Mouse (Mus musculus) induced T-regulatory cell, adult 2 months (primary cell): ENCODE data around the gene Ube2t.

ENCODE experiments used
- DNase-seq: peaks from one replicate; pipeline ENCODE4 v3.0.0-alpha.2; 2012; ENCODE audit warnings: low read depth

Ube2t gene

DNA sequence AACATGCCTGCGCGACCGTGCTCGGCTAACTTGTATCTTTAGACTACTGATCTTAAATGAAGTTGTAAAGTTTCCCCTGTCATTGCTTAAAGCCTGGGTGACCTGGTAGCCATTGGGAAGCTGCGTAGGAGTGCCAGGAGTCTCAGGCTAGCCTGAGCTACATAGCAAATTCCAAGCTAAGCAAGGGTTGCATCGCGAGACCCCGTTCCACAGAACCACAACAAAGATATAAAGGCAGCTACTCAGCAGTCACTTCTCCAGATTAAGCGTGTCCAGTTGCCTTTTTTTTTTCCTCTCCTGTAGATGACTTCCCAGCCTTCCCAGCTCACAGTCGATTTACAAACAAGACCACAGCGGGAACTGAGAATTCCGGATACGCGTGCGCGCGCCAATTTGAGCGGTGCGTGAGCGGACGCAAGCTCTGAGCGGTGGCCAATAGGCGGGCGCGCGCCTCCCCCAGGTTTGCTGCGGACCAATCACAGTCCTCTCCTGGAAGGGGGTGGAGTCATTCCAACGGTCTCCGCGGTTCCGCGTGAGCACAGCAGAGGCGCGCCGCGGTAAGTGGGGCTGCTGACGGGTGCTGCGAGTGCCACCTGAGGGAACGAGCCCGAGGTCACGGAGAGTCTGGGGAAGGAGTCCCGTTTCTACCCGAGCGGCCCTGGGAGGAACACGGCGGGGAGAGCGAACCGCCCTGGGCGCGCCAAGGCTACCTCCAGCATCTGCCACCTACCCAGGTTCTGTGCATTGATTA, at the start of gene Ube2t:
Gene Ube2t (plus strand): TSS at position 513 of the 751 bp plus-strand sequence.
- peak; percentile 97 for DNase-seq

DNA sequence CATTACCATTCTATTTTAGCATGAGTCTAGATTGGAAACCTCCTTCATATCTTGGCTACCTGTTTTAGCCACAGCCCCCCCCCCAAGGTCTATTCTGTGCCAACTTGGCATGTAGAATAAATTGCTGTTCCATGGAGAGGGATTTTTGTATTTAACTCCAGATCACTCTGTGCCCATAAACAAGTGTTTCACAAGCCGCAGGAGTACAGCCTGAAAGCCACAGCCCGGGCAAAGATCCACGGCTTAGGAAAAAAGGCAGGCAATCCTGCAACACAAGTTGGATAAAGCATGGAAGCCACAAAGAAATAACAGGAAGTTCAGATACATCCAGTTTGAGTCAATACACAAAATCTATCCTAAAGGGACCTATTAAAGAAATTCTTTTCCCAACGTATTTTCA, 48.8 kb upstream of the Ube2t start:
- DNase-seq = no peak

DNA sequence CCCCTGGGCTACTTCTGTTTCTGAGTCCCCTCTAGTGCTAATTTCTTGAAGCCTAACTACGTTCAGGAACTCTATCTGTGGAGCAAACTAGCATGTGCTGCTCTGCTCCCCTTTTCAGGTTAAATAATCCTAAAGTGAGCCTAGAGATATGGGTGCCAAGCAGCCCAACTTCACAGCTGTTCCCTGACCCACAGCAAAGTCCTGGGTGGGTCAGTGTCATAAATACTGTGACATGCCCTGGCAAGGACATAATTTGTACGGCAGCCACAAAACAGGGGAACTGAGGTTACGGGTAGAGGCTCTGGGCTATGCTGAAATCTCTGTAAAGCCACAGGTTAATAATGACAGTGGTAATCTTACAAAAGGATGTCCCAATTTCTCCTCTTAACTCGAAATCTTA, 46.9 kb upstream of the Ube2t start:
- DNase-seq = no peak

DNA sequence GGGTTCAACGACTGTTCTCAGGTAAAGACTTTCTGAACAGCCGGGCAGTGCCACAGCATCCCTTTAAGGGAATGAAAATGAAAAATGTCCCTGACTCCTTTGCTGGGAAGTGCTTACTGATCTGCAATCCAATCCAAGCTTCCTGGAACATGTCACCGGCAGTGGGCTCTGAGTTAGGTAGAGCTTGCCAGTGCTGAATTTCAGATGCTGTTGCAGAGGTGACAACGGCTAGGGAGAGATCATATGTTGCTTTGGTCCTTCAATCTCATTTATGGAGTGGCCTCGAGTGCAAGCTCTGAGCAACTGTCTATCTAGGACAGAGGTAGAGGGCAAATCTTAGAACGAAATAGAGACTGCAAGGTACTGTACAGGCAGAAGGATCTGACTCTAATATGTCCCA, 43.4 kb upstream of the Ube2t start:
- no peak for DNase-seq

DNA sequence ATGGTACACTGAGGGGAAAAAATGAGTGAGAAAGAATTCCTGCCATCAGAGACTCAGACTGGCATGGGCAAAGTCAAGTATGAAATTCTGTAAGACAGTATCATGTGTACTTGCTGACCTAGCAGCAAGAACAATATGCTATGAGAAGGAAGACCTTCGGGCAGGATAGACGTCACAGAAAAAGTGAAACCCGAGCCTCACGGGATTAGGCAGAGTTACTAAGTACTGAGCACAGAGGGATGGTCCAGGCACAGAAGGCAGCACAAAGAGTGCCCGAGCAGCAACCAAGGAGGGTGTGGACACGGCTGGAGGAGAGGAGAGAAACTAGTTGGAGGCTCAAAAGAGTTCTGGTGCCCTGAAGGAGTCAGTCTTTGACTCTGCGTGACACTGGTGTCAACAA, 29.9 kb upstream of the Ube2t start:
- no peak for DNase-seq

DNA sequence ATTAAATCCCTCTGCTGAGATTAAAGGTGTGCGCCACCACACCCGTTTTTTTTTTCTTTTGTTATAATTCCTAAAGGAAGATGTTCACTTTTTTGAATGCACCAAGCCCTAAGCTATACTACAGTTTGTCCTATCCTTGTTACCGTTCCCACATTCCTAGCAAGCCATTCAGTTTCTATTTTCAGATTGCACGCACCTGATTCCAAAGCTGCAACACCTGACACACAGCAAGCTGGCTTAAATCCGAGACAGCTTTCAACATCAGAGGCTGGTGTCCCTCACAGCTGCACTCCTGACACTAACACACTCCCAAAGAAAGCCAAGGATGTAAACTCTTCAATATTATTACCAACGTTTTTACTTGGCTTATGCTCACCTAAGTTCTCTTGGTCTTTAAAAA, 26.0 kb upstream of the Ube2t start:
- DNase-seq = no peak

DNA sequence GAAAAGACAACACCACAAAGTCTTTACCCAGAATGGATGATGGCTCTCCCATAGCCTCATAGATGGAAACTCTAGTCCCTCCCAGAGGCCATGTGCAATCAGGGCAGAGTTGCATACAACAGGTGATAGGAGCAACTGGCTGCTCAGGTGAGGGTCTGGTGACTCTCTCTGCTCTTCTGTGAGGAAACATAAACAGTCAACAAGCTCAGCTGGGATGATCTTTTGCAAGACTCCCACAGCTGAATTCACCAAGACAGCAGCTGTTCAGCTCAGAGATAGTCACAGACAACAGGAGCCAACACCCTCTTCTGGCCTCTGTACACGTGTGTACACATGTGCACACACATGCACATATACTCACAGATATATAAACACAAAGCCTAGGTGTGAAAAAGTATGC, 24.1 kb upstream of the Ube2t start:
- DNase-seq = no peak

DNA sequence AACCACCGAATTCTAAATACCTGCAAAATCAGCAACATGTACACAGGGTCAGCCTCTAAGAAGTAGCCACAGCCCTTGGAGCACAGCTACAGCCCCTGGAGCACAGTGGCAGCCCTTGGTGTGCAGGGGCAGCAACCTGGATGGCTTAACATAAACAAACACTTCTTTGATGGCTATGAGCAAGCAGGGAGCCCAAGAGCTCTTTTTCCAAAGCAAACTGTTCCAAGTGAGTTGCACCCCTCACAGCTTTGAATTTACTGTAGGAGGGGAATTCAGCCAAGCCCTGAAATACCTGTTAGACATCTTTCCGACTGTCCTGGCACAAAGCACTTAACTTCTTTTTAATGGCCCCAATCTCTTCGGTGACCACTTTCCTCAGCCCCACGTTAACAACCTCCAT, 21.5 kb upstream of the Ube2t start:
- no peak for DNase-seq

DNA sequence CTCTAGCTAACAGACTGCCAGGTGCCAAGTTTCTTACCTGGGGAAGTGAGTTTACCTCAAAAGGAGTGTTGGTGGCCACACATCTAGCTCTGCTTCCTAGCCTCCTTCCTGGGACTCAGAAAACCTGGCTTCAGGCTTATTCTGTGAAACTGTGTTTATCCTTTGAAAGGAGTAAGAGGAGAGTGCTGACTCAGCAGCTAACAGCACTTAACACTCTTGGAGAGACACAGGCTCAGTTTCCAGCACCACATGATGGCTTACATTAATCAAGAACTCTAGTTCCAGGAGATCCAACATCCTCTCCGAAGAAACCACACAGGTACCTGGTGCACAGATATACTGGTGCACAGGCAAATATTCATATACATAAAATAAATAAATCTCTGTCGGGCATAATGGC, 19.5 kb upstream of the Ube2t start:
- no peak for DNase-seq

DNA sequence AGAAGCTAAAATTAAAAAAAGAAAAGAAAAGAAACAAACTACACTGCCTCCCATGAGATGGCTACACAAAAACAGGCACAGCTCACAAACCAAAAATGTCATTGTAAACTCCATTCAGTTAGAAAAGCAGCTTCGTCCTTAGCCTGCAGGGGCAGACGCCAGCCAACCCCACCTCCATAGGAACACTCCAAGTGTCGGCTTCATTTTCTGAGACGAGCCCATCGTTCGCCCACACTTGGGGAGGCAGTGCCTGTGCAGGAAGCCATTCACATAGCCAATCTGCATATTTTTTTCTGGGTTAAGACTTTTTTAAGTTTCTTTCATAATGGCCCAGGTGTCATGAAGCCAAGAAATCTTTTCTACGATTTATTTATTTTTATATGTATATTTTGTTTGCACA, 14.8 kb upstream of the Ube2t start:
- DNase-seq = no peak

DNA sequence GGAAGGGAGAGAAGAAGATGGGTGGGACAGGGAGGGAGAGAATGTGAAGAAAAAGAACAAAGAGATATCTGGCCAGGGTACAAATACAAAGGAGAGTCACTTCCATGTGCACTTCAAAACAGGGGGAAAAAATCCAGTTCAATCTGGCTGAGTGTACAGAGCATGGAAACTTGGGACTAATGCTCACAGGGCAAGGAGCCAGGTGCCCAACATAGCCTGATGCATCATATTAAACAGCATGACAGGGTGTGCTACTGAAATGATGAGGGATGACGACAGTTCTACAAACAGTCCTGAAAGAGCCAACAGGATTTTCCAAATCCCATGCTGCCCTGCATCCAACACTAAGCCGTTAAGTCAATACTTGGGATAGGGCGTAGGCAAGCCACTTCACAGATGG, 12.4 kb upstream of the Ube2t start:
- DNase-seq = no peak

DNA sequence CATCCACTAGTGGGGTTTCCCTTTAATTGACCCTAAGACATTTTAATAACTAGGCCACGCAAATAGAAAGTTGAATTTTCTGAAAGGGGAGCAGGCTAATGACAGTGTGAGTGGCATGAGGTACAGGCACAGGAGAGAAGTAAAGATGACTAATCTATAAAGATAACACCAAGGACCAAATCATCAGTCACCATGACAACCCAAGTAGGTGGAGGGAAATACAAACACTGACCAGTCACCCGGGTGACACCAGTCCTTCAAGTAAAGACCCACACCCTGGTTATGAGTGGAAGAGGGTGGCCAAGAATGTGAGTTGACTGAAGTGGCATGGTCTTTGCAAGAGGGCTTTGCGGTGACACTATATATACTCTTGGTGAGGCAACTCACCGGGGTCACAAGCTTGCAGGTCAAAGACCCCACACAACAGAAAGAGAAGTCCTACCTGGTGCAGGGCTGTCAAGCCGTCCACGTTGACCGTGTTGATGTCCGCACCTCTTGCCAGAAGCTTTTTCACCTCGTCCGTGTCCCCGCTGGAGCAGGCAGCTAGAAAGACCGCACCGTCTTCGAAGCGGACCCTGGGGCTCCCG, 7.2 kb upstream of the Ube2t start:
- DNase-seq = no peak

DNA sequence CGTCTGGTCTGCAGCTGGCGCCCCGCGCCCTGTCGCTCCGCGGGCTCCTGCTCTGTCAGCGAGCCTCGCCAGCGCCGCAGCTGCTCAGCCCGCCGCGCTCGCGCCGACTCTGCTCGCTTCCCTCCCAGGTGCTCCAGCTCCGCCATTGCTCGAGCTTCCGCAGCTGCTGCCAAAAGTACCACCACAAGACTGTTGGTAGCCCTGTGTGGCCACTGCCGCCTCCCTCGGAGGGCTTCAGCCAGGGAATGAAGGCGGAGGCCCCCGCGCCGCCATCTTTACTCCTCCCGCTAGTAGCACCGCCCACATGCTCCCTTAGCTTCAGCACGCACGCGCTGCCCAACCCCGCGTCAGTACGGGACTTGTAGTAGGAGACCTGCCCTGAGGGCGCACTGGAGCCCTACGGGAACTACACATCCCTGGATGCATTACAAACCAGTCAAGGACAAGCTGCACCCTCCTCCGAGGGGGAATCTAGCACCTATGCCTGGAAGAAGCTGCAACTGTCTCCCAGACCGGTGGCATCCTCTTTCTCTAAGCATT, 6.7 kb upstream of the Ube2t start, which contains the start of gene Ppp1r12b:
Gene Ppp1r12b (minus strand): TSS at position 306 of the 540 bp plus-strand sequence.
- DNase-seq = peak; percentile 94

DNA sequence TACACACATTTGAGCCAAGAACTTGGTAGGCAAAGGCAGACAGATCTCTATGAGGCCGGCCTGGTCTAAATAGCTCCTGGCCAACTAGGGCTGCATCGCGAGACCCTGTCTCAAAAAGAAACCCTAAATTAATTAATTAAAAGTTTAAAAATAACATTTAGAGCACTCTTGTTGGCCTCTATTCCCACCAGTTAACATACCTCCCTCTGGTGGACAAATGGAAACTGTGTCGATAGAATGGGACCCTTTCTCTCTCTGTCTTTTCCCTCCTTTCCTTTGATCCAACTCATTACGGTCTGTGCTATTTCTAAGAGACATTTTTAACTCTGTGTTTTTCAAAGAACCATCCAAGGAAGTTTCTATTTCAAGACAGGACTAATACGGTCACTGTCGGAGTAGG, 1.7 kb upstream of the Ube2t start:
- DNase-seq = peak; percentile 39

DNA sequence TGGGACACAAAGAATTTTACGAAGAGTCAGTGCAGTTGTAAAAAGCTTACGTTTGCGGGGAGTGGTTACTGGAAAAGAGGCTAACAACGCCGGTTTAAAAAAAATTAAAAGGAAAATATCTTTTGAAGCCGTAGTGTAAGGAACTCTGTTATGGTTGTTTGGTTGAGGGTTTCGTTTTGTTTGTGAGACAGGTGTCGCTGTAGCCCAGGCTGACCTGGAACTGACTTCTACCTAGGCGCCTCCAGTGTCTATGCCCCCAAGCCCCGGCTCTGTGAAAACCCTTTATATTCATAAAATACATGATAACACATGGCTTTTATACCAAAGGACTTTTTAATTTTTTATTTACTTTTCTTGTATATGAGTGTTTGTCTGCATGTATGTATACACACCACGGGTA, 456 bp downstream of the Ube2t start:
- DNase-seq = no peak

DNA sequence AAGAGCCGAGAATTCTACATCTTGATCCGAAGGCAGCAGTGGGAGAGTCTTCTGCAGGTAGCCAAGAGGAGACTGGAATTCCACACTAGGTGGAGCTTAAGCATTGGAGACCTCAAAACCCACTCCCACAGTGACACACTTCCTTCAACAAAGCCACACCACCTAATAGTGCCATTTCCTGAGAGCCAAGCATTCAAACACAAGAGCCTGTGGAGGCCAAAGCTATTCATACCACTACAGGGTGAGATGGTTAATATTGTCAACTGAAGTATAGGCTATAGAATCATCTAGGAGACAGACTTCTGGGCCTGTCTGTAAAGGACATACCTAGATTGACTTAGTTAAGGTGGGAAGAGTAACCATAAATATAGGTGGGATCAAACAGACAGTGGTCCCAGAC, 3.1 kb downstream of the Ube2t start:
- no peak for DNase-seq

DNA sequence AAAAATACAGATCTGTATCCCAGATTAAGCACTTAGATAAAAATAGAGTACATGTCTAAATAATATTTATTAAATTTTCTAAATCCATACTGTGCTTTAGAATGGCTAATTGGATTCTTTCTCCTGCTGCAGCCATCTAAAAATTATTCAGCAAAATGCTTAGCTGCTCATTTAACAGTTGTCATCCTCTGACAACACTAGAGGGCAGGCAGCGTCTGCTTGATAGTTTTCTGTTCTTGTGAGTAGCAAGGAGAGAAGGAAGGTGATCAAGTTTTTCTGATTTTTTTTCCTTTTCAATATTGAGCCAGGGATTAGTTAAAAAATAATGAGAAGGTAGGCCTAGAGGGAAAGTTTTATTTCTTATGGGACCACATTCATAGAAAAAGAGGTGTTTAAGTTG, 10.6 kb downstream of the Ube2t start:
- DNase-seq = no peak

DNA sequence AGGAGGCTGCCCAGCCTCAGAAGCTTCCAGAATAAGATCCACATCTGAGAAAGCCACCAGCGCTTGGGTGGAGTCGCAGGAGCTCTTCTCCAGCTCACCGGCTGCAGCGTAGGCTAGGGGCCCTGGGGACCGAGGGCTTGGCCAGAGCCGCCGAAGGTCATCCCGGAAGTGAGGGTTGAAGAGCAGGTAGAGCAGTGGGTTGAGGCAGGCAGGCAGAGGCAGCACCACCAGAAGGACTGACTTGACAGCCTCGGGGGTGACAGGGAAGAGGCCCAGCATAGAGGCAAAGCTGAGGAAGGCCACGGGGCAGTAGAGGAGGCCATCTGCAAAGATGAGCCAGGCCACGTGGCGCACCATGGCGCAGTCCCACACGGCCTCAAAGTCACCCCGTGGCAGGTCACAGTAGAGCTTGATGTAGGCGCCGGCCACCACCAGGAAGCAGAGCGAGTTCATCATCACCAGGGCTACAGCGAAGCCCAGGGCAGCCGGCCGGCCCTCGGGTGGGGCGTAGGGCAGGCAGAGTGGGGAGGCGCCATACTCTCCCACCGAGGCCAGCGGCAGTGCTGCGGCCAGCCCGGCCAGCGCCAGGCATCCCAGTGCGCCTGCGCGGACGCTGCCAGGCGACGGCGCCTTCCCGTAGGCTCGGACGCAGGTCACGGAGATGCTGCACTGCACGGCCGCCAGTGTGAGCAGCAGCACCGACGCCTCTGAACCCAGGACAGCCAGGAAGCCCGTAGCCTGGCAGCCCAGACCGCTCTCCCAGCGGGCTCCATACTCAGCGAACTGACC, 25.0 kb downstream of the Ube2t start:
- DNase-seq = peak; percentile 64

DNA sequence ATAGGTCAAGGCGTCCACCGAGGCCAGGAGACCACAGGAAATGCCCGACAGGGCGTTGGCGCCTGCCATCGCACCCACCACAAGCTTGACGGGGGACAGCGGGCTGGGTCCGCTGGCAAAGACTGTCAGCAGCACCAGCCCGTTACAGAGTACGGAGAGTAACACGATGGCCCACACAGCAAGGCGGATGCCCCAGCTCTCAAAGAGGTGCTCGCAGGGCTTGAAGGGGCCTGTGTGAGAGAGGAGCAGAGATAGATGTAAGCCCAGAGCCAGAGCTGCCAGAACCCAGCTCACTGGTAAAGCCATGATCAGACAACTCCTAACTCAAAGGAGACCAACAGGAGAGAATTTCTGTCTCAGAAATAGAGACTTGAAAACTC, 25.6 kb downstream of the Ube2t start:
- DNase-seq = peak; percentile 32

DNA sequence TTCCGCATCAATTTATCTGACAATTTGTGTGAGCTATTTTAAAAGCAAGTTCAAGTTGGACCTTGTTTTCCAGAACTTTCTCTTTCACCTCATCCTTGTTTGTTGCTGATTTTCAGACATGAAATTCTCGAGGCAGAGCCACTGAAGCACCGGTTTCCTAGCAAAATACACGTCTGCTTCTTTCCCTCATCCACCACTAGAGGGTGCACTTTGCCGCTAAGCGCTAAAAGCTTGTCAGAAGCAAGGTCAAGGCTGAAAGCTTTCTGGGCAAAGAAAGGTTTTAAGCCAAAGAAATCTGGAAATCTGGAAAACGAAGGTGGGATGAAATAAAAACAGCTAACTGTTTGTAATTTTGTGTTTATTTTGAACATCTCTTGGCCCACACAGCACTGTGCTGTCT, 27.0 kb downstream of the Ube2t start:
- DNase-seq = peak; percentile 88

DNA sequence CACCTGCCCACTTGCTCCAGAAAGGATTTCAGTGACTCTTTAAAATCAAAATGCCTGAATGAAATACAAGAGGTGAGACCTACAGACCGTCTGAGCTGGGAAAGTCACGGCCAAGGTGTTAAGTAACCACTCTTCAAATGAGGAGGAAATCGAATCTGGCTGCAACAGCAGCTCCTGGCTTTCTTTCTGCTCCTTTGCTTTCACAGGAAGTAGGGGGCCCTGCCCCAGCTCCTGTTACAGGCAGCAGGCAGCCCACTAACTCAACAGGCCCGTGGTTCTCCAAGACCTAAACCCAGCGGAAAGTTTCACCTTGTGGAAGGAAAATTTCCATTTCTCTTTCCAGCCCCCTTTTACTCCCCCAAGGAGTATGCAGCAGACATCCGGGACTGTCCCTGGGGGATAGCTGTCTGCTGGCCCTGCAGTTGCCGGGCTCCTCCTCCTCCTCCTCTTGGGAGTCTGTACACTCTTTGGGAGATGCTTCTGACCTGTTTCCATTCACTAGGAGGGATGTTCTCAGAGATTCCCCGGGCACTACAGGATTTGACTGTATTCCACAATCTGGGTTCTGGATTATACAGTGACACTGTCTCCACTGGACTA, 29.8 kb downstream of the Ube2t start:
- DNase-seq = no peak

DNA sequence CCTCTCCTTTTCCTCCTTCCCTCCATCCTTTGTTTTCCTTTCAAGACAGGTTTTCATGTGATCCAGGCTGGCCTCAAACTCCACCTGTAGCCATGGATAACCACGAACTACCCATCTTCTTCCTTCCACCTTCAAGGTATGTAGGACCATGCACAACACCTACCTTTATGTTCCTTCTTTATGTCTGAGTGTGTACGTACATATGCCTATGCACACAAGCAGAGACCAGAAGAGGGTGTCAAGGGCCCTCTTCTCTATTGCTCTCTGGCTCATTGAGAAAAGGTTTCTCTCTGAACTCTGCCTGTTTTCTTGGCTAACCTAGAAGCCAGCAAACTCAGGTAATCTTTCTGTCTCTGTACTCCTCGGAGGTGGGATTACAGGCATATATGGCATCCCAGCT, 32.4 kb downstream of the Ube2t start:
- no peak for DNase-seq

DNA sequence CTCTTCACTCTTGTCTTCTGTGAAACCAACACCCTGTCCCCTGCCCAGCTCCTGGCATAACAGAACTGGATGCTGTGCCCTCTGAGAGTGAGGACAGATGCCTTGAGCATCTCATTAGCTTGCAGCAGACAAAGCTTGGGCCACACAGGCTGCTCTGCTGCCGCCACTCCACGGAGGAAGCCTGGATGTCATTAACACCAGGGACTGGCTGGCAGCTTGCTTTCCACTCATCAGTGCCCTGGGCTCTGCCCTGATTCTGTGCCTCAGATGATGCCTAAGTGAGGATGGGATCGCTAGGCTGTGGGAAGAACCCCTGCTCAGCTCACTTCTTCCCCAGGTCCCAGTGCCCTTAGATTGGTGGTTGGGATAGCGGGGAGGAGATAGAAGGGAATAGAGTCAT, 33.1 kb downstream of the Ube2t start:
- no peak for DNase-seq
